Mouse (Mus musculus) ovary, postnatal 14 days (tissue): ENCODE measurements around the gene Gm38392.

Experiments
- DNase-seq: peaks from one replicate; pipeline ENCODE4 v3.0.0; 2022; ENCODE audit warnings: low spot score

The Gm38392 gene

DNA sequence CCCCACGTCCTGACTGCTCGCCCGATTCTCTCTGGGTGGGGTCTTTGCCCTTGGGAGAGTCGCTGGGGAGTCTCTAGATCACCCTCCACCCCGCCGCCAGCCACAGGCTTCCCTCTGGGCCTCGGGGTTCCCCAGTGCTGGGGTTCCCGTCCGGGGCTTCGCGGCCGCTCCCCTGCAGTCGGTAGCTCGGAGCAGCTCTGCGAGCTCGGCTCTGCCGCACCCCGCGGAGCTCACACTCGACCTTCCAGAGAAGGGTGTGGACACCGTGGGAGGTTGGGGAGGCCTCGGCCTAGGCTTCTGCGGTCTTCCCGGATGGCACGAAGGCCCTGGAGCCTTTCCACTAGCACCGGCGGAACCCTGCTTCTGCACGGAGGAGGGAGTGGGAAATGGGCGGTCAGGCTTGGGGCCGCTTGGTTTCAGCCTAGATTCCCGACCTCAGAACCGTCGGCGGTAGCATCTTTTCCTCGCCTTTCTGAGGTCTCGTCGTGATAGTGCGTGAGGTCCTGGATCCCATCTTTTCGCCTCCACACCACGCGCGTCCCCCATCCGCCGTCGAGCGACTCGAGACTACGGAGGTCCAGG is 71.9 kb downstream of the Gm38392 start:
- no peak for DNase-seq

DNA sequence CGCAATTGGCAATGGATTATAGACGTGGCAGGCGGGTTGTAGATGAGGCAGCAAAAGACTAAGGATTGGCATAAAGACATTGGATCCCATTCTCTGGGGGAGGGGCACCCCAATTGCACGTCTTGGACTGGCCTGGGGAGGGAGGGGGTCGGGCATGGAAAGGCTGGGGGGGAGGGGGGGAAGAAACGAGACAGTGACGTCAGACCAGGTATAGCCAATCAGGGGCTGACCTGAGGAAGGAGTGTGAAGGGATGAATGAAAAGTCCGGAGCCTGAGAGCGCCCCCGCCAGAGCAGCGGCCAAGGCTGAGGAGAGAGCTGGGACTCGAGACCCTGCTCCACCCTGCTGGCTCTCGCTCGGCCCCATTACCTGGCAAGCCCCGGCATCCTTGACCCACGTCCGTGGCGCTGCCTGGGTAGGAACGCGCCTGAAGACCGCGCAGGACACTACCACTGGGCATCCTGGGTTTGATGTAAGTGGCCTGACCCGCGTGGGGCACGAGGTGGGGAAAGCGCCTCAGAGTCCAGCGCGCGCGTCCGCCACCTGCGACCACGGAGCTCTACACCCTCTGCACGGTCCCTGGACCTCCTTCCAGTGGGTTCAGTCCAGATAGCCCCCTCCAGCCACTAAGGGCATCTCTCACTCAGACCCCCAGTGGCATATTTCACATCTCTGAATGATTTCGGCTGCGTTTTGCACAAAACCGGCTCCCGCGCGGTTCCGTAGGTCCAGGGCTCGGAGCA is 72.6 kb downstream of the Gm38392 start:
- DNase-seq: no peak

DNA sequence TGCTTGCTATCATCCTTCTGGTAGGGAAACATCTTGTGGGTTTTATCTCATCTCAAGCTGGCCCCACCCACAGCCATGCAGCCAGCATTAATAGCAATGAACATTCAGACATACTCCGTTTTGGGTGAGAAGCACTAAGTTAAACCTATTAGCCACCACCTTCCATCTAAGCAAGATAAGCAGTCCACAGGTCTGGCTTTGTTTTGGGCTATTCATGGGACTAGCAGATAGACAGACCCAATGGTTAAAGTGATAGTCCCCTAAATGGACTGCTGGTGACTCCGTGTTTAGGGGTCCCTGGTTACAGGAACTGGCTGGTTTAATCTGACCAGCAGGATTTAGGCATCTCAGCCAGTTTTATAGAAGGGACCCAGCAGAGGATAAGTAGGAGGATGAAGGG is 74.0 kb downstream of the Gm38392 start:
- no peak for DNase-seq

DNA sequence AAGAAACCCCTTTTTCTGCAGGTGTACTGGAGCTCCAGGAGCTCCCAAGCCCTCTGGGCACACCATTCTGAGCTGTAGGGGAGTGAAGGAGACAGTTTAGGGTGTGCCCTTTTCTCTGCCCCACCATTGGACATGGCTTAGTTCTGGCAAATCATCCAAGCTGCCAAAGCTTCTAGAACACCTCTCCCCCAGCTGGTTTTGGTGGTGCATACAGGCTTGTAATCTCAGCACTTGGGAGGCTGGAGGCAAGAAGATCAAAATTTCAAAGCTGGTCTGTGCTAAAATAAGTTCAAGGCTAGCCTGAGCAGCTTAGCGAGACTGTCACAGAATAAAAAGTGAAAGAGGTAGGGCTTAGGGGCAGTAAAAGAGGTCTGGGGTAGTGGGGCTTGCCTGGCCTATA is 74.7 kb downstream of the Gm38392 start:
- no peak for DNase-seq

DNA sequence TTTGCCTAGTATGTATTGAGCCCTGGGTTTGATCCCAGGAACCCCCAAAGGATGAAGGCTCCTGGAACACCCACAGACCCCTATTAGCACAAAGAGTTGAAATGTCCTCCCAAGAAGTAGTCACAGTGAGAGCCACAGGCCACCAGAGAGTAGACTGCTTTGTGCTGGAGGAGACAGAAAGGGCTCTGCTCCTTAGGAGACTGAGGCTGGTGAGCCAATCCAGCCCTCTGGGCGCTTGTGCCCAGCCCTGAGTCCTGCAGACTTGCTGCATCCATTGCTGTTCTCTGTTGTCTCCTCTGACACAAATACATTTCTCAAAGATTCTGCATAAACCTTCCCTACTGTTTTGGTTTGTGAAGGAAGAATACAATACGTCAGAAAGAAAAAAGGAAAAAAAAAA is 76.1 kb downstream of the Gm38392 start:
- DNase-seq: no peak

DNA sequence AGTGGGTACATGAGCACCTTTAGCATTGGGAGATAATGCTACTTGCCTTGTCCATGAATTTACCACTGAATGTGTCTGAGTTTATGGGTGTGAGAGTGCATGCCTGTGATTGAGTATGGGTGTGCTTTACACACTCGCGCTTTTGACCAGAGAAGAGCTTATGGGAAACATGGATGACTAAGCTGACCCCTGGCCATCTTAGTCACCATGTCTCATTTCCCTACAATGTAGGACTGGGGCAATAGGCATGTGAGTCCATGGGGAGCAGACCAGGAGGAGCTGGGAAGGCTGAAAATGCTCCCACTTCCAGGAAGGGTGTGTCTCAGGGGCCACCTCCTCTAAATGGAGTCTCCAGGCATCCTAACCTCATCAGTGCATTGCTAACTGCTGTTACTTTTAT is 76.9 kb downstream of the Gm38392 start:
- DNase-seq: no peak

DNA sequence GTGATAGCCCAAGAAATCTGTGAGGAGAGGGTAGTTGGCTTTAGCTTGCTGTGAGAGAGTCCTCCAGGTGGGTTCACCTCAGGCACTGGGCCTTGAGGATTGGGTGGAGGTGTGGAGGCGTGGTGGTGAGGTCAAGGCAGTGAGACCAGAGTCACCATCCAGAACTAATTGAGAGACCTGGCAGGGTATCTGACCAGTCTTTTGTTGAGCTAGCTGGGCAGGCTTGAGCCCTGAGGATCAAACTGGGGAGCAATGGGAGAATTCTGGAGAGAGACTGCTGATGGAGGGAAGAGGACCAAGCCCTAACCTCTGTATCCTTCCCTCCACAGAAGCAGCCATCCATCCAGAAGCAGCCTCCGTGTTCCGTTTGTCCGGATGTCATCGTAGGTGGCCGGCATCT is 77.7 kb downstream of the Gm38392 start:
- no peak for DNase-seq

DNA sequence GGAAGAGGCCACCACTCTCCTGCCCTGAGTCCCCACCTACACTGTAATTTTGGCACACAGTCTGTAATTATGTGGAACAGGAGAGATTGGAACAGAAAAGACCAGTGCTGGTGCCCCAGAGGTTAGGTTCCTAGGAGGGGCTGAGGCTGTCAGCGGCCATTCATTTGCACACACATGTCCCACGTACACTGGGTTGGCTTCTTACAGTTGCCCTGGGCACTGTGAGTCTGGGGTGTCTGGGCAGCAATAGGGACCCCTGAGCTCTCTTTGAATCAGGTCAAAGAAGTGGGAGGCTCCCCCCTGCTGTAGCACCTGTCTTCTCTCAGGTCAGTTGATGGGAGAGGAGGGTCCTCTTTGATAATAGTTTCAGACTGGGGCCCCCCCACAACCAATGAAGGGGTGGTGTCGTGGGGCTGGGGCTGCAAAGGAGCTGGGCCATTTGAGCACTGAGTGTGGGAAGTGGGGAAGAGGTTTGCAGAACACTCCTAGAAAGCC is 78.7 kb downstream of the Gm38392 start:
- no peak for DNase-seq

DNA sequence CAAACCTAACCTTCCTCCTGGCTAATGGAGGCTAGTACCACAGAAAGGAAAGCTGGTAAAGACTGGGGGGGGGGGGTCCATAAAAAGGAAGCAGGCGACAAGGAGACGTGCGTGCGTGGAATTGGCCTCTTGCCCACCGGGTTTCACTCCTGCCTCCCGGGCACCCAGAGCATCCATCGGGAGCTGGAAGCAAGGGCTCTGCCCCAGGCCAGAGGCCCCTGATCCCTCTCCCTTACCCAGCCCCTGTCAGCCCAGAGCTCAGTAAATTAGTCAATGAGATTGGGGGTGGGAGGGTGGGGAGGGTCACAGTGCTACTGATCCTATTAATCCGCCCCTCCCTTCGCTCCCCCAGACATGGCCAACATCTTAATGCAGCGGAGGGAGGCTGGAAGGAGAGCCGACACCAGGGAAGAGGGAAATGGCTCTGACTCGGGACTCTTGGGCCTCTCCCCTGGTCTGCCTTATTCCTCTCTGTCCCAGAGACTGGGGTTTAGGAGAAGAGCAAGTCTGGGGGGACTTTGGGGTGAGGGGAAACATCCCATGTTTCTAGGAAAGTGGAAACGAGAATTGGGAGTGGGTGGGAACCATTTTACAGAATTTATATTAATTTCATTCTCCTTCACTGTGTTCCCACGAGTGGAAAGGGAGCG is 79.4 kb downstream of the Gm38392 start:
- no peak for DNase-seq

DNA sequence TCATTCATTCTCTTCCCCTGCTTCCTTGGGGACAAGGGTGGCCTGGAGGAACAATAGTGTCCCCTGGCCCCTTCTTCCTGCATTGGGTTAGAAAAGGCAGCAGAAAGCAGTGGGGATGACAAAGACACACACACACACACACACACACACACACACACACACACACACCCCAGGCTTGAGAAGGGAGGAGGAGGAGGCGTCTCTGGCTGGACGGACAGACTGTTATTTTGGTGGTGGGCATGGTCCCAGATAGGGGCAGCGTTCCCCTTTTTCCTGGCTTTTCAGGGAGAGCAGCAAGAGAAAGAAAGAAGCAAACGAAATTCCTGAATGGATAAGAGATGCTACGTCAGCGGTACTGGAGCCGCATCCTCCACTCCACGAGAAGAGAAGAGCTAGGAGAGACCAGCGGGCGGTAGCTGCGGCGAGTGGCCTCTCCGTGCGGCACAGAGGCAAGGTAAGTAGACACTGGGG is 80.1 kb downstream of the Gm38392 start:
- DNase-seq: no peak

DNA sequence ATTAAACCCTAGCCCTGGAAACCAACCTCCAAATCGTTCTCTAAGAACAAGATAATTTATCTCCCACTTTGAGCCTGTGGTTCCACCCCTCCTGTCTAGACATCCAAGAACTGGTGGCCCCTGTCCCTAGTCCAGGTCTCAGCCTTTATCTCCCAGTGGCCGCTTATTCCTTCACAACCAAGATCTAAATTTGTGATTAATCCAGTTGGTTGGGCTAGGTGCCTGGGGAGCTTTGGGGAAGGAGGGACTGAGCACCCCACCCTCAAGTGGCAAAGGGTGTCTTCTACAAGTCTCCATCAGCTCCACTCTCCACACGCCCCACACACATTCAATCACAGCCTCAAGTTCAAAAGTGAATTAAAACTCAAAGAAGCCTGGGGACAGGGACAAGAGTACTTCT is 80.5 kb downstream of the Gm38392 start:
- no peak for DNase-seq

DNA sequence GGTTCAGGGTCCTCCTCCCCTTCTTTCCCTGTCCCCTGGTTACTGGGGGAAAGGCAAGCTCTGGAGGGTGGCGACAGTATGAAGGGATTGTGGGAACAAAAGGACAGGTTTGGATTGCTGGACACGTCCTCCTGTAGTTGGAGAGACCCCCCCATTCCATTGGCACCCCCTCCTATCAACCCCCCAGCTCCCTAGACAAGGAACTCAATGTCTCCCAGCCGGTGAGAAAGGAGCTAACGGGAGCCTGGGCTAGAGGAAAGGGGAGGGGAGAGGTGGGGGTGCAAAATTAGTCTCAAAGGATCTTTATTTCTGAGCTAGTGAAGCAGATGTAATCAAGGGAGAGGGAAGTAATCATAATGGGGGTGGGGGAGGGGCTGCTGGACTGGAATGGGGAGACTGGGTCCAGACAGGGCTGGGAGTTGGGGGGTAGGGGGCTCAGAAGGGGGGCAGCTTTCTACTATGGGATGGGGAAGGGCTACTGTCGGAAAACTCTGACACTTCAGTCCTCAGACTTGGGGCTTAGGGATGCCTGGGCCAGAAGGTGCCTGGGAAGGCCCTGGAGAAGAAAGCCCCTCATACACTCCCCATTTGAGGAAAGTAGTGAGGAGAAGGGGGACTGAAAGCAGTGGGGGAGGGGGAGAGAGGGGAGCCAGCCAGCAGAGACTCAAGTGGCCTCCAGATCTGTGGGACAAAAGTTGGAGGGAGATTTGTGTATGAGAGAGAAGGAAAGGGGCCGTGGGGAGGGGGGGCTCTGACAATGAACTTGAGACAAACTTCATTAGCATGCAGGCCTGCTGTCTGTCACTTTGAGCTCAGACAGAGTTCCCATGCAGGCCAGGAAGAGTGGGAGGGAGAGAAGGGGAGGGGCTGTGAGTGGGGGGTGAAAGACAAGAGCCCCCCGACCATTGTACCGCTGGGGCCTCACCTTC is 81.2 kb downstream of the Gm38392 start:
- DNase-seq: no peak

DNA sequence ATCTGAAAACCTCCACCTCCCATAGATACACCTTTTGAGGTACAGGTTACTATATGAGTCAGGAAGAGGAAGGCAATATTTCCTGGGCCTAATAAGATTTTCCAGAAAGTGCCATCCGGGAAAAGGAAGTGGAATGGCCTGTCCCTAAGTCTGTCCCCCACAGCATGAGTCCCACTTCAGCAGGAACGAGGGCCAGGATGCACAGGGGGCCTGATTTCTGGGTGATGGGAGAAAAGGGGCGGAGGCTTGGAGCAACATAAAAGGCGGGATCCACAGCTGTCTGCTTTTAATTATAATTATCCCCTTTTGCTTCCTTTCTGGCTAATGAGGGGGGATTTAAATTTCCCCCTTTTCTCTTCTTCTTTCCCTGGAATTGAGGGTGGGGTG is 81.8 kb downstream of the Gm38392 start:
- no peak for DNase-seq

DNA sequence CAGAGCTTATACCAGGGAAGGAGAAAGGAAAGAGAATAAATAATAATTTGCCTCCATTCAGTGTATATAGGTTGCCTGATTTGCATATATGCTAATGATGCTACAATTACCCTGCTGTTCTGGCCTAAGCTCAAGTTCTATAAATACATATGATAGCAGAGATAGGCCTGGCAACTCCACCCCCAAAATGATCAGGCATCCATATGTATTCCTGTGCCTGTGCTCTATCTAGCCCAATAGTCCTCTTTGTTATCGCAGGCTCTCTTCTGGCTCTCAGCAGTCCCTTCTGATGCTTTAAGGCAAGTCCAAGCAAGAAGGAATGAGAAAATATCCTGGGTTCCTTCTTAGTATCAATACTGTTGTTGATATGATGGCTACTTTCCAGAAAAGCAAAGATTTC is 82.3 kb downstream of the Gm38392 start:
- DNase-seq: no peak

DNA sequence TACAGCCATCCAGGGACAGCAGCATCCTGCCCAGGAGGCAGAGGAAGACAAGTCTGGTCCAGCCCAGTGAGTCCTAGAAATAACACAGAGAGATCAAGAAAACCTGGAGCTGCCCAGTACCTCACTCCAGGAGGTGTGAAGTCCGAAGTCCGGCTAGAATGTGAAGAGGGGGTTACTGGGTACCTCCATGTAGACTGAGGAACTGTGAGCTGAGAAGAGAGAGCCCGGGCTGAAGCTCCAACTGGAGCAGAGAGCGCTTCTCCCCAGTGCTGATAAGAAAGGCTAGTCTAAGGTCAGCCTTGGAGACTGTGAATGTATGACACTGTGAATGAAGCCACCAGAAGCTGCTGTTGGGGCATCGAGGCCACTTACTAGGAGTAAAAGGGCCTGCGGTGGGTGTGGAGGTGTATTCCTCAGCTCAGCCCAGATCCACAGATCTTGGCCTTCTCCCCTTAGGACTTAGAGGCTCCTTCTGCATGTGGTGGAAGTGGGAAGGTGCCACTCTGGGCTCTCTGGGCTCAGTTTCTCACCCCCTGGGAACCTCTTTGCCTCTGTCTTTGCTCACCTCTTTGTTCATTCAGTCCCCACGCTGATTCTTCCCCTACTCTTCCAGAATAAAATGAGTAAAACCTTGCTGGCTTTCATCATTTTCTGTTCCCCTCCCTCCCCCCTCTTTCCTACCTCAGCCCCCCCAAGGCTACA is 82.9 kb downstream of the Gm38392 start:
- no peak for DNase-seq

DNA sequence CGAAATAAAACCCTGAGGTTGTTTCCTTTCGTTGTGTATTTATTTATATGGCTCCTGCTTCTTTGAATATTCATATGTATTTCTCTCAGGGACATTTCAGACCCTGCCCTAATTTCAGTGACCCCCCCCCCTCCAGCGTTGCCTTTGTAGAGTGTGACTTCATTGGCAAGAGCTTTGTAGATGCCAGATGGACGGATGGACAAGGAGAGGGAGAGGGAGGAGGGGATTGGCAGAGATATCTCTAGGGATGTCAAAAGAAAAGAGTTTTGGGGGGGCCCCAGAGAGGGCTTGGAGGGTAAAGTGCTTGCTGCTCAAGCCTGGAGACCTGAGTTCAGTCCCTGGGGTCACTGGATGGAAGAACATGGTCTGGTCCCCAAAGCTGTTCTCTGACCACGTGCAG is 83.6 kb downstream of the Gm38392 start:
- DNase-seq: no peak

DNA sequence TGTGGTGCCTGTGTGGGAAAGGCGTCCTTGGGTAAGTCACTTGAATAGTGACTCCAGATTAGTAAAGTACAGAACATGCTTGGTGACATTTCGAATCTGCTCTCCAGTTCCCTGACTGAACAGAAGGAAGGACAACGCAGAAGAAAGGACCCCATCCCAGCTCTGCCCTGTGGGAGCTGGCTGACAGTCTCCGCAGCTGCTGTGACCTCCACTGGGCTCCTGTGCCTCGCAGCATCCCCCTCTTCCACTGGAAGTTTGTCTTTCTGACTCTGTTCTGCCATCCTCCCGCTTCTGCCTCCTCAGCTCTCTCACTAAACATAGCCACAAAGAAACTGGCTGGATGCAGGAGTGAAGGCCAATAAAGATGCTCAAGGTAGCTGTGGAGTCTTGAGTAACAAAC is 84.0 kb downstream of the Gm38392 start:
- no peak for DNase-seq

DNA sequence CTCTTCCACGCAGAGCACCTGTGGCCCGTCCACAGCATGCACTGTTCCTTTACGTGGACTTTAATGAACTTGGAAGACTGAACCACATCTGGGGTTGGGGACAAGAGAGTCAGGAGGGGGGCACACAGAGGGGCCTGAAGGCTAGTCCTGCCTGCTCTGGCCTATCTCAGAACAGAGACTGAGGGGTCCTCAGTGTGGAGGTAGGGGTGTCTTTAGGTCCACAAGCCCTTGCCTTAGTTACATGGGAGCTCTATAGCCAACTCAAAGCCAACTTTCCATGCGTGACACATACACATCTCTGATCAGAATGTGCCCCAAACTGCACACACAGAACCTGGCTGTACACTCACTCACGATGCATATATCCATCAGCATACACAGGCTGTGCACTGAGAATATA is 85.4 kb downstream of the Gm38392 start:
- no peak for DNase-seq

DNA sequence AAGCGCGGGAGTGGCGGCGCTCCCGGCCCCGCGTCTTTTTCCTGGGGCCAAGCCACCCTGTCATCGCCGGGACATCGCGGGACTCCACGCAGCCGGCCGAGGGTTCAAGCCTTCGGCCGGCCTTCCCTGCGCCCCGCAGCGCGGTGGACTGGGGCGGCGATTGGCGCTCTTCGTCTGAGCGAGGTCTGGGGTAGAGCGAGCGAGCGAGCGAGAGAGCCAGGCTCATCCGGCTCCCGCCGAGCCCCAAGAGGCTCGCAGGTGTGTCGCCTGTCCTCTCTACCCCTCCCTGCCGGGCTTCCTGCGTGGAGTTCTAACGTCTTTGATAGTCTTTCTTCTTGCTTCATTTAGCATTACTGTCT is 86.1 kb downstream of the Gm38392 start:
- DNase-seq: no peak

DNA sequence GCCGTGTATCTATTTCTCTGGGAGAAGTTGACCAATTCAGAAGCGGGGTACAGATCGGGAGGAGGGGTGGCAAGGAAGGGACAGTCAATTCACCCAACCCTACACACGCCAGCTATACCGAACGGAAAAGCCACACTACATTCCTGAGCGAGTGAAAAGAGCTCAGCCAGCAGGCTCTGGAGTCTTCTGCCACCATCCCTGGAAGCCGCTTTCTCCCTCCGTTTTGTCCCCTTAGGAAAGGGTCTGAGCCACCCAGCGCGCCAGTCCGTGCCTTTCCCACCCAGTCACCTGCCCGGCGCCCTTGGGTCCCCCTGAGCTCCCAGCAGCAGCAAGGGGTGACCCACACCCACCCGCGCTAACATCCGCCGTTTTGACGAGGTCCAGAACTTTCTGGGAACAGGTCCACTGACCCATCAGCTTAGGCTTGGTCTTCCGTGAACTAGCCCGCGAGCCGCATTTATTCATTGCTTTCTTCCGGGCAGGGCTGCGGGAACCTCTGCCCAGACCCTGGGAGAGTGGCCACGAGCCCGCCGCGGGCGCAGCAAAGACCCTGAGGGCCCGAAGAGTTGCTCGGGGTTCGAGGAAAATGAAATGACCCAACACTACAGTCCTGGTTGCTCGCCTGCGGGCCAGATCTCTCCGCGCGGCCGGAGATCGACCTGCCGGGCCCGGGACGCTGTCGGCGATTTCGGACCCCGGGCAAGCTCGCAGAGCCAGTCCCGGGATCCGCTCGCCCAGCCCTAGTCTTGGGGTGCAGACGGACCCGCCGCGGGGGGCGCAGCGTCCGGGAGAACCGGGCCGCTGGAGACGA is 86.6 kb downstream of the Gm38392 start:
- no peak for DNase-seq

DNA sequence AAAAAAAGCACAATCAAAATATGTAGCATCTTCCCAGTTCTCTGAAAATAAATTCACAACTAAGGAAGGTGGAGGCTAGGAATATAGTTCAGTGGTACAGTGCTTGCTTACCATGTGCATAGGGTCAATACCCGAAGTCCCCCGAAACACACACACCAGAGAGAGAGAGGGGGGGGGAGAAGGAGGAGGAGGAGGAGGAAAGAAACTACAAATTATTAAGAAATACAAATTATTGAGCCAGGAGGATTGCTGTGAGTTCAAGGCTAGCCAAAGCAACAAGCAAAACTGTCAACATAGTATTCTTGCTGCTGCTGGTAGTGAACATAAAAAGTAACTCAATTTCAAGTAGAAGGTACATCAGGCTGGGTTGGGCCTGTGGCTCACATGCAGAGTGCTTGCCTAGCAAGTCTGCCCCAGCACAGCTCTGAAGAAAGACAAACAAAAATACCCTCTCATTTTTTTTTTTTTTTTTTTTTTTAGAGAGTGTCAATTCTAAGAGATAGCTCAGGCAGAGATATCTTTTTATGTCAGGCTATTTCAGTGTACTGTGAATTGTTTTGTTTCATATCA is 87.4 kb downstream of the Gm38392 start:
- DNase-seq: no peak
